Mouse (Mus musculus): Measurements from ENCODE around the gene Masp1.

GRCm38 (mm10) chr16:23513401-23513800 lies 7.2 kb downstream of the Masp1 start:
- TF ChIP-seq CTCF (IDR thresholded peaks at IDR 0.05; ENCODE audit: borderline replicate concordance, control insufficient read depth, extremely low read depth, insufficient read depth, low read length, poor library complexity) (no peak), POLR2A (IDR thresholded peaks at IDR 0.05; ENCODE audit: control insufficient read depth, extremely low read depth, insufficient read depth, low read length, poor library complexity) (no peak)

All from thymus, adult 2 months (tissue).